Mouse (Mus musculus): Measurements from ENCODE around the gene Fgf15. TPM values are rescaled to one million over a fixed set of nuclear protein-coding genes. Genes with fewer than 3 reads are reported as not detected.
A peak's percentile ranks its signal among the peaks of the same experiment; 100 is the strongest.

Gene Fgf15
- total and polyA plus RNA-seq, 3 experiments = not detected

- H3K36me3 ChIP-seq (ENCODE audit: control insufficient read depth, insufficient read depth, low read length) = no peaks in the 10 kb centered on the region
- 1% methylated on average over 32 of the region's 32 CpGs for WGBS
- H3K27me3 ChIP-seq (ENCODE audit: control insufficient read depth, insufficient read depth, low read length) = no peaks in the 10 kb centered on the region
- H3K9ac ChIP-seq (ENCODE audit: low read depth, low read length) = peak overlapping the region; percentile 85
- no peaks in the 10 kb centered on the region for H3K79me2 ChIP-seq (replicated peaks; ENCODE audit: control insufficient read depth, insufficient read depth, low read length)
- DNase-seq = peak; percentile 33 to 62
- intact Hi-C loops (cut with DNase I) = loop anchor here (1.0 to 5.0 kb wide), 5 partner anchors 160 to 283 kb away; no protein-coding TSS in a partner anchor
- peaks cover 5% of the 10 kb centered on the region for H3K4me1 ChIP-seq (ENCODE audit: control insufficient read depth, insufficient read depth, low read length)
- peak overlapping the region; percentile 76 for H3K27ac ChIP-seq
- no peak for TF ChIP-seq POLR2A (IDR thresholded peaks at IDR 0.05; ENCODE audit: insufficient read depth, low read depth, low read length)
- no peak for TF ChIP-seq EP300 (IDR thresholded peaks at IDR 0.05; ENCODE audit: insufficient read depth, low read depth, low read length)
- TF ChIP-seq CTCF (IDR thresholded peaks at IDR 0.05) = no peak
- peak overlapping the region; percentile 76 for H3K4me3 ChIP-seq
Measured at GRCm38 (mm10) chr7:144938661-144939343, 42.5 kb downstream of the Fgf15 start.

GRCm38 (mm10) chr7:144939344-144940002 lies 43.1 kb downstream of the Fgf15 start, which contains the start of gene Ccnd1:
TSS of gene Ccnd1 (minus strand) at chr7:144939925.
- WGBS = under 1% methylated on average over 40 of the region's 45 CpGs
- H3K4me1 ChIP-seq (ENCODE audit: control insufficient read depth, insufficient read depth, low read length) = peaks cover 5% of the 10 kb centered on the region
- no peaks in the 10 kb centered on the region for H3K79me2 ChIP-seq (replicated peaks; ENCODE audit: control insufficient read depth, insufficient read depth, low read length)
- H3K36me3 ChIP-seq (ENCODE audit: control insufficient read depth, insufficient read depth, low read length) = no peaks in the 10 kb centered on the region
- peak within 1 kb of the TSS; percentile 76 for H3K27ac ChIP-seq
- H3K9ac ChIP-seq (ENCODE audit: low read depth, low read length) = peak within 1 kb of the TSS; percentile 85
- no peaks in the 10 kb centered on the region for H3K27me3 ChIP-seq (ENCODE audit: control insufficient read depth, insufficient read depth, low read length)
- TF ChIP-seq CTCF (IDR thresholded peaks at IDR 0.05) (peak; percentile 34), EP300 (IDR thresholded peaks at IDR 0.05; ENCODE audit: insufficient read depth, low read depth, low read length) (no peak), POLR2A (IDR thresholded peaks at IDR 0.05; ENCODE audit: insufficient read depth, low read depth, low read length) (peak; percentile 85)
- H3K4me3 ChIP-seq = peak within 1 kb of the TSS; percentile 76
- peak; percentile 79 to 81 for DNase-seq
- intact Hi-C loops (cut with DNase I) = loop anchor here (1.0 to 5.0 kb wide), 5 partner anchors 159 to 283 kb away; no protein-coding TSS in a partner anchor

GRCm38 (mm10) chr7:144940003-144940571 lies 43.8 kb downstream of the Fgf15 start:
- Histone ChIP-seq H3K9ac (ENCODE audit: low read depth, low read length) (peak overlapping the region; percentile 68), H3K4me3 (peak overlapping the region; percentile 76), H3K4me1 (ENCODE audit: control insufficient read depth, insufficient read depth, low read length) (peaks cover 5% of the 10 kb centered on the region), H3K79me2 (replicated peaks; ENCODE audit: control insufficient read depth, insufficient read depth, low read length) (no peaks in the 10 kb centered on the region), H3K27ac (peak overlapping the region; percentile 56), H3K27me3 (ENCODE audit: control insufficient read depth, insufficient read depth, low read length) (no peaks in the 10 kb centered on the region), H3K36me3 (ENCODE audit: control insufficient read depth, insufficient read depth, low read length) (no peaks in the 10 kb centered on the region)
- peak; percentile 46 to 66 for DNase-seq
- intact Hi-C loops (cut with DNase I) = no loop called here
- TF ChIP-seq CTCF (IDR thresholded peaks at IDR 0.05) = no peak
- no peak for TF ChIP-seq EP300 (IDR thresholded peaks at IDR 0.05; ENCODE audit: insufficient read depth, low read depth, low read length)
- TF ChIP-seq POLR2A (IDR thresholded peaks at IDR 0.05; ENCODE audit: insufficient read depth, low read depth, low read length) = 0 out of 2 replicates have a peak, but pooled peaks have one; percentile 44
- 2% methylated on average over 22 of the region's 22 CpGs for WGBS

- intact Hi-C loops (cut with DNase I) = no loop called here
- TF ChIP-seq CTCF (IDR thresholded peaks at IDR 0.05) = no peak
- TF ChIP-seq EP300 (IDR thresholded peaks at IDR 0.05; ENCODE audit: insufficient read depth, low read depth, low read length) = no peak
- no peak for TF ChIP-seq POLR2A (IDR thresholded peaks at IDR 0.05; ENCODE audit: insufficient read depth, low read depth, low read length)
- Histone ChIP-seq H3K79me2 (replicated peaks; ENCODE audit: control insufficient read depth, insufficient read depth, low read length) (no peaks in the 10 kb centered on the region), H3K9ac (ENCODE audit: low read depth, low read length) (no peak overlapping the region), H3K4me3 (peak overlapping the region; percentile 76), H3K4me1 (ENCODE audit: control insufficient read depth, insufficient read depth, low read length) (peaks cover 5% of the 10 kb centered on the region), H3K27me3 (ENCODE audit: control insufficient read depth, insufficient read depth, low read length) (no peaks in the 10 kb centered on the region), H3K27ac (no peak overlapping the region; the same call in 1 of the 2 replicates), H3K36me3 (ENCODE audit: control insufficient read depth, insufficient read depth, low read length) (no peaks in the 10 kb centered on the region)
- no peak for DNase-seq
- 7% methylated on average over 11 of the region's 11 CpGs for WGBS
Measured at GRCm38 (mm10) chr7:144940585-144940984, 44.3 kb downstream of the Fgf15 start.

GRCm38 (mm10) chr7:144941242-144941831 lies 45.0 kb downstream of the Fgf15 start:
- peak; percentile 88 to 91 for DNase-seq
- H3K79me2 ChIP-seq (replicated peaks; ENCODE audit: control insufficient read depth, insufficient read depth, low read length) = no peaks in the 10 kb centered on the region
- H3K36me3 ChIP-seq (ENCODE audit: control insufficient read depth, insufficient read depth, low read length) = no peaks in the 10 kb centered on the region
- peak overlapping the region; percentile 84 for H3K9ac ChIP-seq (ENCODE audit: low read depth, low read length)
- H3K4me3 ChIP-seq = peak overlapping the region; percentile 76
- H3K27ac ChIP-seq = peak overlapping the region; percentile 85
- H3K27me3 ChIP-seq (ENCODE audit: control insufficient read depth, insufficient read depth, low read length) = no peaks in the 10 kb centered on the region
- TF ChIP-seq POLR2A (IDR thresholded peaks at IDR 0.05; ENCODE audit: insufficient read depth, low read depth, low read length) (peak; percentile 61), EP300 (IDR thresholded peaks at IDR 0.05; ENCODE audit: insufficient read depth, low read depth, low read length) (peak; percentile 74; the same call in 1 of the 2 replicates), CTCF (IDR thresholded peaks at IDR 0.05) (no peak)
- under 1% methylated on average over 39 of the region's 39 CpGs for WGBS
- intact Hi-C loops (cut with DNase I) = no loop called here
- peaks cover 5% of the 10 kb centered on the region for H3K4me1 ChIP-seq (ENCODE audit: control insufficient read depth, insufficient read depth, low read length)
